Mouse (Mus musculus) cortical plate, adult 2 months (tissue): ENCODE data around the gene Cdon. TPM values are rescaled to one million over a fixed set of nuclear protein-coding genes. Genes with fewer than 3 reads are reported as not detected.
"Not testable (repeated sequence)": the region's sequence is repeated elsewhere in the genome, so short reads cannot be mapped to it uniquely, and the experiment has no call there.

ENCODE experiments used
- H3K27ac ChIP-seq: fragments of 200-500 bp; 2 replicates; pipeline ENCODE4 v1.5.1; 2012; ENCODE audit warnings: low read length, control low read depth, inconsistent platforms; ENCODE audit not compliant: insufficient read depth
- H3K4me1 ChIP-seq: fragments of 200-500 bp; 2 replicates; pipeline ENCODE4 v1.6.1; 2011; ENCODE audit warnings: low read length; ENCODE audit not compliant: control insufficient read depth, insufficient read depth
- H3K4me3 ChIP-seq: fragments of 200-500 bp; 2 replicates; pipeline ENCODE4 v1.5.1; 2011; ENCODE audit warnings: mild to moderate bottlenecking, low read length, control low read depth; ENCODE audit not compliant: insufficient read depth
- CTCF ChIP-seq: fragments of 200-500 bp; IDR thresholded peaks from 2 replicates; pipeline ENCODE4 v1.5.1; 2011; ENCODE audit warnings: mild to moderate bottlenecking, control low read depth, low read length; ENCODE audit not compliant: insufficient read depth; ENCODE audit errors: extremely low read depth
- POLR2A ChIP-seq: fragments of 200-500 bp; IDR thresholded peaks from 2 replicates; pipeline ENCODE4 v1.6.1; 2011; ENCODE audit warnings: mild to moderate bottlenecking, low read length, control low read depth; ENCODE audit not compliant: insufficient read depth; ENCODE audit errors: extremely low read depth
- polyA plus RNA-seq: library from polyadenylated mRNA; depleted of rRNA; stranded (reverse); fragments of >200 nt; gene quantifications from 2 replicates; pipeline ENCODE4 v1.2.3, GENCODE M21; 2012

Cdon gene
- polyA plus RNA-seq, 1 experiment: 5.6 TPM

- H3K27ac ChIP-seq: no peak overlapping the region
Measured at GRCm38 (mm10) chr9:35405038-35405905, 15.7 kb upstream of the Cdon start.

GRCm38 (mm10) chr9:35411225-35411965, 9.5 kb upstream of the Cdon start:
- TF ChIP-seq CTCF (no peak), POLR2A (no peak)
- no peak overlapping the region for H3K4me3 ChIP-seq
- H3K27ac ChIP-seq: no peak overlapping the region
- H3K4me1 ChIP-seq: no peaks in the 10 kb centered on the region

More at GRCm38 (mm10) chr9:35405038-35405905, 15.7 kb upstream of the Cdon start:
- H3K4me1 ChIP-seq: no peaks in the 10 kb centered on the region
- no peak overlapping the region for H3K4me3 ChIP-seq
- no peak for TF ChIP-seq POLR2A
- TF ChIP-seq CTCF: no peak

GRCm38 (mm10) chr9:35411975-35412374, 9.0 kb upstream of the Cdon start:
- Histone ChIP-seq H3K4me3 (no peak overlapping the region), H3K4me1 (no peaks in the 10 kb centered on the region), H3K27ac (no peak overlapping the region)
- TF ChIP-seq CTCF (no peak), POLR2A (no peak)

DNA sequence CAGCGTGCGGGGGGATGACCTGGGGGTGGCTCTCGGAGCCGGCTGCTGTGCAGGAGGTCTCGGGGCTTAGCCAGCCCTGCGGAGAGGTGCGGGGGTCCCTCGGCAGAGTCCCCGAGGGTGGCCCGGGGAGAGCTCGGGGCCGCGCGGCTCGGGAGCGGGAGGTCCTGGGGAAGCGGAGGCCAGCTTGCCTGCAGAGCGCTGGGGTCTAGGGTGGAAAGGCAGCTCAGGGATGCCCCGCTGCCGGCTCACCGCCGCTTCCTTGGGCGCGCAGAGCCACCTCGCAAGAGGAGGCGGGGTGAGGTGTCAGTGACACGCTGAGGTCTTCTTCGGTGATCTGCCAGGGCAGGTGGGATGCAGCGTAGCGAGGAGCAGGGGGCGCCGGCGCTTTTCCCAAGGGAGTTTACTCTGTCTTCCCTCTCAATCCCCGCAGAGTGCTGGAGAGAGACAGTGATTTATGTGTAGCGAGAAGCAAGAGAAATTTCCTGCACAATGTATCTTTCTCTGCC, 855 bp downstream of the Cdon start:
- Histone ChIP-seq H3K27ac (peak overlapping the region; percentile 86), H3K4me1 (peaks cover 5% of the 10 kb centered on the region; the same call in 1 of the 2 replicates), H3K4me3 (peak overlapping the region; percentile 81)
- no peak for TF ChIP-seq CTCF
- no peak for TF ChIP-seq POLR2A

DNA sequence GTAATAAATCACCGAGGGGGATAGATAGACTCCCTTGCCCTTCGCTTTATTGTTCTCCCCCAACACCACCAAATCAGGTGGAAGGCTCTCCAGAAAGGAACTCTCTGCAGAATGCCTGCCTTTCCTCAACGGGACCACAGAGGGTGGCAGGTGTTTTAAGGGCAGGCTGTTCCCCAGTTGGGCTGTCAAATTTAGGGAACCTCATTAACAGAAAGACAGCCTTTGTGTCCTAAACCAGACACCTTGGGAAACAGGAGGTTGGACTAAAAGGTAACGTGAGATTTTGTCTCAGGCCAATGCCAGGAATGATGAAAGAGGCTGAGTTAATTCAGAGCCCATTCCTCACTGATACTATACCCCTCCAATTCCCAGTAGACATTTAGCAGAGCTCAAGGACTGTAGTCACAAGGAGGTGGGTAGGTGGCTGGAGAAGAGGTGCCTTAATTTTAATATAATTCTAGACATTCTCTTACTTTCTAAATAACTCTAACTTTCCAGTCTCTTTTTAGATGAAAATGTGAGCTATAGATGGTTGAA, 1.5 kb downstream of the Cdon start:
- Histone ChIP-seq H3K4me1 (peaks cover 5% of the 10 kb centered on the region; the same call in 1 of the 2 replicates), H3K4me3 (peak overlapping the region; percentile 81), H3K27ac (no peak overlapping the region)
- TF ChIP-seq CTCF: no peak
- TF ChIP-seq POLR2A: no peak

DNA sequence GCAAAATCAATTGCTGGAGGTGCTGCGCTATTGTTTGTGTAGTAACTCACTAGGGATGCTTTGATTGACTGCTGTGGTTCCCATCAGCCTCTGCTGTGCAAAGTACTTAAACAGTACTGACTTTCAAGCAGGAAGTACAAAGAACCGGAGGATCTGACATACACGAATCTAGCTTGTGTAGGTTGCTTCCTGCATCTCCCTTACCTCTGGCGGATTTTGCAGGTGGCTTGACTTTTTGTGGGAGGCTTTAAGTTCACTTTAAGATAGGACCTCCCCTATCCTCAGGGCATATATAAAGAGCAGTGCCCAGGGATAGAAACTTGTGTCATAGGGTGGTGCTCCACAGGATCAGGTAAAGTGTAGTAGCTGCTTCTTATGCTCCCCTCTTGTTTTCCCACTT, 2.3 kb downstream of the Cdon start:
- H3K27ac ChIP-seq: no peak overlapping the region
- no peak for TF ChIP-seq CTCF
- no peak for TF ChIP-seq POLR2A
- peaks cover 5% of the 10 kb centered on the region; the same call in 1 of the 2 replicates for H3K4me1 ChIP-seq
- H3K4me3 ChIP-seq: no peak overlapping the region

DNA sequence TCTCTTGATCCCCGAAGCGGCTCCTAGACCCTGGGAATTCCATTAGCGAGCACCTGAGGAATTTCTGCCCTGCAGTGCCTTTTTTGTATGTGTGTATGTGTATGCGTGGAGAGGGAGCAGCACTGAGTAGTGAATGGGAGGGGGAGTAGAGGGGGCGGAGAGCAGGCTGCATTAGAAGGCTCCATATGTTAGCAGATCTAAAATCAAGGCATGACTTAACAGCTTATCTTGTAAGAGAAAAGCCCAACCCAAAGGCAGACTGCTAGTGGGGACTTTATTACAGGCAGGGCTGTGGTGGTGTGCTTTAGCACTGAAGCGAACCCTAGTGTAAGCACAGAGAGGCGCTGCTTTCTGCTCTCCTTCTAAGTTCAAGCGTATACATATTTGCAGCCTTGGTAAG, 3.7 kb downstream of the Cdon start:
- peak overlapping the region; percentile 14; the same call in 1 of the 2 replicates for H3K4me3 ChIP-seq
- H3K27ac ChIP-seq: no peak overlapping the region
- peaks cover 5% of the 10 kb centered on the region; the same call in 1 of the 2 replicates for H3K4me1 ChIP-seq
- TF ChIP-seq CTCF (no peak), POLR2A (no peak)

DNA sequence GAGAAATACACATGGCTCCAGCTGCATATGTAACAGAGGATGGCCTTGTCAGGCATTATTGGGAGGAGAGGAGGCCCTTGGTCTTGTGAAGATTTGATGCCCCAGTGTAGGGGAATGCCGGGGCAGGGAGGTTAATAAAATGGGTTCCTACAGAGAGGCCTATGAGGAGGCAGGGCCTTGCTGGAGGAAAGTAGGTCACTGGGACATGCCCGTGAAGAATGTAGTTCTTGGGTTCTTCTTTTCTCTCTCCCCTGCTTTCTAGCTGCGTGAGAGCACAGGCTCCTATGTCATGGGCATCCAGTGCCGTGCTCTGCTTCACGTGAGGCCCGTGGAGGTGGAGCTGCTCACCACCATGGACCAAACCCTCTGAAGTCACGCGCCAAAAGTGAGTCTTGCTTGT, 9.5 kb downstream of the Cdon start:
- Histone ChIP-seq H3K27ac (no peak overlapping the region), H3K4me3 (no peak overlapping the region), H3K4me1 (peaks cover 2% of the 10 kb centered on the region; the same call in 1 of the 2 replicates)
- TF ChIP-seq CTCF: no peak
- TF ChIP-seq POLR2A: no peak

DNA sequence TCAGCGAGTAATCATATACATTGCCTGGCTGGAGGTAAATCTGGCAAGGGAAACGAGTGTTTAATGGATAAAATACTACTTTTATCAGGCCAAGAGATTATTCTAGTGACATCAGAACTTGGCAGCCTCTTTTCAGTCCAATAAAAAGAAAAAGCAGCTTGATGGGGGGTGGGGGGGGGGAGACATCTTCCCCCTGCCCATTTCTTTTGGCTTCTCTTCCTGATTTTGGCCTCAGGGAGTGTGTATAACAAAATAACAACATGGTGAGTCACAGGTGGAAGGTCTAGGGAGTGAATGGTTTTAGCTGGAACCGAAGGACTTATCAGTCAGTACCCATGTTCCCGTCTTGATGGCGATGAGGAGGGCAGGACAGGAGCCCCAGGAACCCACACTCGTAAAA, 10.5 kb downstream of the Cdon start:
- no peak for TF ChIP-seq POLR2A
- no peak for TF ChIP-seq CTCF
- peaks cover 2% of the 10 kb centered on the region; the same call in 1 of the 2 replicates for H3K4me1 ChIP-seq
- H3K27ac ChIP-seq: no peak overlapping the region
- no peak overlapping the region for H3K4me3 ChIP-seq

DNA sequence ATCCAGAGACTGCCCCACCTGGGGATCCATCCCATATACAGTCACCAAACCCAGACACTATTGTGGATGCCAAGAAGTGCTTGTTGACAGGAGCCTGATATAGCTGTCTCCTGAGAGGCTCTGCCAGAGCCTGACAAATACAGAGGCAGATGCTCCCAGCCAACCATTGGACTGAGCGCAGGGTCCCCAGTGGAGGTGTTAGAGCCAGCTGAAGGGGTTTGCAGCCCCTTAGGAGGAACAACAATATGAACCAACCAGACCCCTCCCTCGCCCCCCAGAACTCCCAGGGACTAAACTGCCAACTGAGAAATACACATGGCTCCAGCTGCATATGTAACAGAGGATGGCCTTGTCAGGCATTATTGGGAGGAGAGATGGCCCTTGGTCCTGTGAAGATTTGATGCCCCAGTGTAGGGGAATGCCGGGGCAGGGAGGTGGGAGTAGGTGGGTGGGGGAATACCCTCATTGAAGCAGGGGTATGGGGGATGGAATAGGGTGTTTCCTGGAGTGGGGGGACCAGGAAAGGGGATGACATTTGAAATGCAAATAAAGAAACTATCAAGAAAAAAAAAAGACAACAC, 11.9 kb downstream of the Cdon start:
- not testable (repeated sequence) for H3K4me3 ChIP-seq, H3K27ac ChIP-seq, H3K4me1 ChIP-seq
